ENCODE assay signal across 8 mouse cellular contexts in the genomic region with DNA sequence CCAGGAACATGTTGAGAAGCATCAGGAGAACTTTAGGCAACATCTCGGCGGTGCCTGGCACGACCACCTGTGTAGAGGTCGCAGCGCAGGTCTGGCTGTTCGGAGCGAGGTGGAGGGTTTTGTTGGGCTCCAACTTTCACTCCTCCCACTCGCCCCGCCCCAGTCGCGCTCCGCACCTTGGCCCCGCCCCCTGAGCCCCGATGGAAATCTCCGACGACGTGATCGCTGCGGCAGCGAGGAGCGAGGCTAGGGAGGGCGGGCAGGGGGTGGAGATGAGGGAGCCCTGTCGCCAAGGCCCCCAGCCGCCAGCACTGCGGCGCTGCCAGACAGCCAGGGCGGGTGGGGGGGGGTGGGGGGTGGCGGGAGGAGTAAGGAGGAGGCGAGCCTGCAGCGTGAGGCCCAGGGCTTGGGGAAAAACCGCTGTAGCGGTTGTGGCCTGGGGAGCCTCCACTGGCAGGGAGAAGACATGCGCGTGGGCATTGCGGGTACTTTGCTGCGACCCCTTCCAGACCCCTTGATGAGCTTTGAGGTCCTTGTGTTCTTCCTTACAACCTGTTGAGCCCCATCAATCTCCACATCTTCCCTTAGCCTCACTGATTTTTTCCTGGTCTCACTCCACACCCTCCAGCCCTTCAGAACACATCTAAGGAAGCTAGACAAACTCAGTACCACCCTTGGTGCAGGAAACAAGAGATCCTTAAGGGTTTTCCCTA. TPM values are rescaled to one million over a fixed set of nuclear protein-coding genes. Genes with fewer than 3 reads are reported as not detected.
DNase-seq lines count a peak whose midpoint lies in the region; ATAC-seq and TF ChIP-seq lines count a peak whose summit lies in the region.

A gene (minus strand): TSS at position 145 of the 713 bp plus-strand sequence.

- no peak within 1 kb of the TSS for H3K27ac ChIP-seq in liver, embryonic 15.5 days (replicated peaks)
- H3K27ac ChIP-seq in neural tube, embryonic 15.5 days (replicated peaks) = no peak within 1 kb of the TSS

- peak; percentile 69 for DNase-seq in Muller cell, postnatal 12 days (ENCODE audit: inconsistent ontology term)
- DNase-seq in brain, embryonic 14.5 days (ENCODE audit: low read depth) = peak; percentile 65
- peak; percentile 59 for DNase-seq in gastrocnemius, postnatal 14 days
- peak; percentile 1 for DNase-seq in induced T-regulatory cell, adult 2 months (ENCODE audit: low read depth)
- DNase-seq in right cerebral cortex, adult 2 months (ENCODE audit: low spot score in 2 of 2) = no peak

- ATAC-seq in liver, embryonic 15.5 days (ENCODE audit: insufficient read depth) = no peak
- peak; percentile 87 for ATAC-seq in neural tube, embryonic 15.5 days (ENCODE audit: low FRiP score)
- no peak for ATAC-seq in frontal cortex, adult (ENCODE audit: low TSS enrichment)

- H3K9ac ChIP-seq in liver, embryonic 15.5 days = no peak within 1 kb of the TSS
- H3K9ac ChIP-seq in neural tube, embryonic 15.5 days (replicated peaks) = no peak within 1 kb of the TSS

- H3K9me3 ChIP-seq in liver, embryonic 15.5 days (replicated peaks) = no peaks in the 10 kb centered on the region
- no peaks in the 10 kb centered on the region for H3K9me3 ChIP-seq in neural tube, embryonic 15.5 days (replicated peaks)

- no peaks in the 10 kb centered on the region for H3K27me3 ChIP-seq in liver, embryonic 15.5 days
- H3K27me3 ChIP-seq in neural tube, embryonic 15.5 days (replicated peaks) = no peaks in the 10 kb centered on the region

- no peaks in the 10 kb centered on the region for H3K4me1 ChIP-seq in liver, embryonic 15.5 days (replicated peaks)
- no peaks in the 10 kb centered on the region for H3K4me1 ChIP-seq in neural tube, embryonic 15.5 days

- WGBS in liver, embryonic 15.5 days (ENCODE audit: insufficient replicate concordance) = 15% methylated on average over 30 of the region's 36 CpGs
- WGBS in neural tube, embryonic 15.5 days = 21% methylated on average over 28 of the region's 36 CpGs

- intact Hi-C loops in gastrocnemius, postnatal 14 days (cut with DNase I; ENCODE audit: low total_unique reads) = no loop called here

- TF ChIP-seq CTCF in brain, embryonic 14.5 days (IDR thresholded peaks at IDR 0.05; ENCODE audit: borderline replicate concordance, extremely low read depth, insufficient read depth, insufficient read length) = no peak

- no peak for TF ChIP-seq POLR2A in brain, embryonic 14.5 days (IDR thresholded peaks at IDR 0.05; ENCODE audit: borderline replicate concordance, extremely low read depth, insufficient read depth, insufficient read length, poor library complexity, severe bottlenecking)

- peak within 1 kb of the TSS; percentile 53 for H3K4me2 ChIP-seq in liver, embryonic 15.5 days
- H3K4me2 ChIP-seq in neural tube, embryonic 15.5 days = peak within 1 kb of the TSS; percentile 69

- peak within 1 kb of the TSS; percentile 18; the same call in 1 of the 2 replicates for H3K4me3 ChIP-seq in liver, embryonic 15.5 days (replicated peaks)
- H3K4me3 ChIP-seq in neural tube, embryonic 15.5 days (replicated peaks) = peak within 1 kb of the TSS; percentile 40

- no peaks in the 10 kb centered on the region for H3K36me3 ChIP-seq in liver, embryonic 15.5 days (replicated peaks)
- no peaks in the 10 kb centered on the region for H3K36me3 ChIP-seq in neural tube, embryonic 15.5 days

RNA-seq across cellular contexts. Expression of the gene that starts here (rescaled TPM):
- 2.7 and 3.0 TPM in 2 replicates for polyA plus RNA-seq in brain, embryonic 14.5 days (2012; rRNA removed)
- under 1 TPM; 0.20 to 0.29 TPM for total RNA-seq in gastrocnemius, postnatal 14 days (2021)
- 0.12 and 0.14 TPM in 2 replicates for polyA plus RNA-seq in liver, embryonic 15.5 days (2015; fragmentation: Nextera tagmentation; extraction: Ambion mirVana)
- 1.0 and 1.2 TPM in 2 replicates for polyA plus RNA-seq in neural tube, embryonic 15.5 days (2015; fragmentation: Nextera tagmentation; extraction: Ambion mirVana)

Comparison
In these comparisons a context has a peak if more than half of its experiments do, and no peak if none do; other contexts are left out.
1. Peak in DNase-seq in gastrocnemius, postnatal 14 days; RNA of the gene not detected or under 1 TPM.
2. DNase-seq: peak in Muller cell, postnatal 12 days (single experiment), brain, embryonic 14.5 days (single experiment) and induced T-regulatory cell, adult 2 months (single experiment); none in right cerebral cortex, adult 2 months (0 of 2).